Mouse (Mus musculus): ENCODE measurements at regions not wholly inside any gene's neighbourhood (a gene's known extent, or its start where the extent isn't known, plus 50 kb on each side); places are given as distances from the start of the nearest gene placed in this dataset.
"Not testable (repeated sequence)": the region's sequence is repeated elsewhere in the genome, so short reads cannot be mapped to it uniquely, and the experiment has no call there.

DNA sequence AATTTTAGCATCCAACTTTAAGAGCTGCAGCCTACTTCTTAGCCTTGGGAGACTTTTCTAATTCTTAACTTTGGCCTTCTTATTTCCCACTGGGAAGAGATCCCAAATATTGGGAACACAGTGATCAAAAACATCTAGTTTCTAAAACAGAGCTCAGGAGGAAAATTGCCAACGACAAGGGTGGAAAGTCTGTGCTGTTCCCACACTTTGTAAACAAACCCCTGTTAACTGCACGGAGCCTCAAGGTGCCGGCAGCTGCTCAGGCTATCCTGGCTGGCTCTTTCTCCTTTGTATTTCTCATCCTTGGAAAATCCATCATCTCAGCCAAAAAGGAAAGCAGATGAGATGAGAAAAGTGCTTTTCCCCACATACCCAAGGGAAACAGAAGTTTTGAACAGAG lies 84.9 kb downstream of the Impad1 start:
- DNase-seq (ENCODE audit: low spot score), result peak; percentile 77

DNA sequence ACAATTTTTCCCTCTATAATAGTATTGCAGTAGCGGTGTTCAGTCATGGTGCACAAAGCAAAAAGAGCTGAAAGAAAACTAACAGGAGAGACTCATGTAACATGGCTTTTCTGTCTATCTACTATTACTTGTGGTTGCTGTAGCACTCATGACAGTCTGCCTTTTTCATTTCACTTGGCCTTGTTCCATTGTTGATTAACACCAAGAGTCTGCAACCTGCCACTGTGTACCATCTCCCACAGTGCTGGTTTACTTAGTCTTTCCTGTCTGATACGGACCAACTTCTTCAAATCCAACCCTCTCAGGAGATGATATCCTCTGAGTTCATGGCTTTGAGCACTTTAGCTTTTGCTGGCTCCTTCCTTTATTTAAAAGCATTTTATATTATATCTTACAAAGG lies 94.1 kb downstream of the Impad1 start:
- no peak for DNase-seq (ENCODE audit: low spot score)

DNA sequence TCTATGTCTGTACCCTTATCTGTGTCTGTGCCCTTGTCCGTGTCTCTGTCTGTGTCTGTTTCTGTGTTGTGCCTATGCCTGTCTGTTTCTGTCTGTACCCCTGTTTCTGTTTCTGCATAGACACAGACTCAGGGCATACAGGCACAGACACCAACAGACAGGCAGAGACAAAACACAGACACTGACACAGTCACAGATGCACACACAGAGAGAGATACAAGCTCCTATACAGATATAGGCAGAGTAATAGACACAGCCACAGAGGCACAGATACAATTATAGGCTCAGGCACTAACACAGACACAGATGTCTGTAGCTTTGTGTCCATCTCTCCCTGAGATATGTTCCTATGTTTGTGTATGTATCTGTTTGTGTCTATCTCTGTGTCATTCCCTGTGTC lies 97.7 kb downstream of the Impad1 start:
- DNase-seq (ENCODE audit: low spot score), result no peak

DNA sequence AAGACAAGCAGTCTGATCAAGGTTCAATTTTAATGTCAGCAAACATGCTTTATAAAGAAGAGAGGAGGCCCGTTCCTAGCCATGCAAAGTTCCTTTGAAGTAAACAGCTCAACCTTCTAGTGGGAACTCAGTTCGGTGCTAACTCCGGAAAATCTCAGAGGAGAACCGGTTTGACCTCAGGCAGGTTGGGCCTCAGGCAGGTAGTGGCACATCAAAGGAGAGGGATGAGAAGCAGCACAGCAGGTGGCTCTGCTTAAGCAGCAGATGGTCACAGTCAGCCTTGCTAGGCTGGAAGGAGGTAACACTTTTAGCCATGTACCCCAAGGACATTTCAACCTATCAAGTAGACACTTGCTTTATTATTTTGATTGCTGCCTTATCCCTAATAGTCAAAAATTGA lies 106.2 kb downstream of the Impad1 start:
- no peak for DNase-seq (ENCODE audit: low spot score)

DNA sequence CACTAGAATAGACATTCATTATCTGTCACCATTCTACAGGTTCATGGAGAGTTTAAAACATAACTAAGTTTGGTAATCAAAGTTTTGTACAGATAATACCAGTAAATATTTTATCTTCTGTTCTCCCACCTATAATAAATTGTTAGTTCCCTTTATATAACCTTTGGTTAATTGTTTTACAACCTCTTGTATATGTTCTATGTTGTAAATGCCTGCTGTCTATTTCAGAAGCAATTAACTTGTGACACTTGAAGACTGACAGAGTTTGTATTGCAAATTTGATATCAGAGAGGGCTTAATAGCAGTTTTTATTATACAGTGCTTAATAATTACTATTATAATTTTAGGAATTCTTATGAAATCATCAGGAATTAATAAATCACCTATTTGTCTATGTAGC lies 118.5 kb downstream of the Impad1 start:
- DNase-seq (ENCODE audit: low spot score), result no peak

DNA sequence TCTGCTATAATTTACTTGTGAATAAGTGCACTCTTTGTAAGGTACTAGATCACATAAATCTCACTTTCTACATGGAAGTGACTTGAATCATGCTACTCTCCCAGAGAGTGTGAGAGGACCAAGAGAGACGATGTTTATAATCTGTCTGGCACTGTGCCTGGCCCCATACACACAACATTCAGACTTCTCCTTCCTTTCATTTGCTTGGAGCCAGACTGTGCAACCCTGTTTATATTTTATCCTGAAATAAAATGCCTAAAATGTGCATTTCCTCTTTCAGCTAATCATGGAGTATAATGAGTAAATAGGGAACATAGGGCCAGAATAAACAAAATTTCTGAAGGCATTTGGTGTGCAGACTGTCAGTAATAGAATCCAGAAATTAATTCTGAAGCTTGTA lies 142.9 kb downstream of the Impad1 start:
- DNase-seq (ENCODE audit: low spot score), result no peak

DNA sequence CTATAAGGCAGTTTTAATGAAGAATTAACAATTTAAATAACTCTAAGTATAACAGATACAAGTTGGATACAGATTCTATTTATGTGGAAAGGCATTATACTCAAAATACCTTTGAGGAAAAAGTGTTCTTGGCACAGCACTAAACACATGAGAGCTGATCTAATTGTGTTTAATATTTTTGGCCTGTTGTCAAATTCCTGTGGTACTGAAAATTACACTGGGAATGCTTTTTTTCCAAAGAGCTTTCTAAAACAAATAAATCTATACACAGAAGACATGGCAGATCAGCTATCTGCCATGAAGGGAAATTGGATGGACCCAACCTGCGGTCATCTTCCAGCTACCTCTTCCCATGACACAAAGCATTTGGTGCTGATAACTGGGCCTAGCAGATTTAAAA lies 147.9 kb downstream of the Impad1 start:
- no peak for DNase-seq (ENCODE audit: low spot score)

DNA sequence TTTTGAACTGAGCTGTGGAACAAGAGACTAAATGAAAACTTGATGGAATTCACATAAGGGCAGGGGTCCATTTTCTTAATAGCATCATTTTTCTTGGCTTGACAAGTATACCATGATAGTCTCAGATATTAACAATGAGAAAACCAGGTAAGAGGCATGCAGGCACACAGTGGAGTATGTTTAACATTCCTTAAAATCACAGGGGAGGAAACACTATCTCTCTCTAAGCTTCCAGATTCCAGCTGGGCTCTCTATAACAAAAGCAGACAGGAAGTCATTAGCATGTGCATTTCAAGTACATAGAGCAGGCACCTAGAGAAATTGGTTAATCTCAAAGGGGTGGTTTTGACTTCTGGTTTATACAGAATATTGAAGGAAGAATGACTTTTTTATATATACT lies 156.9 kb downstream of the Impad1 start:
- DNase-seq (ENCODE audit: low spot score), result no peak

DNA sequence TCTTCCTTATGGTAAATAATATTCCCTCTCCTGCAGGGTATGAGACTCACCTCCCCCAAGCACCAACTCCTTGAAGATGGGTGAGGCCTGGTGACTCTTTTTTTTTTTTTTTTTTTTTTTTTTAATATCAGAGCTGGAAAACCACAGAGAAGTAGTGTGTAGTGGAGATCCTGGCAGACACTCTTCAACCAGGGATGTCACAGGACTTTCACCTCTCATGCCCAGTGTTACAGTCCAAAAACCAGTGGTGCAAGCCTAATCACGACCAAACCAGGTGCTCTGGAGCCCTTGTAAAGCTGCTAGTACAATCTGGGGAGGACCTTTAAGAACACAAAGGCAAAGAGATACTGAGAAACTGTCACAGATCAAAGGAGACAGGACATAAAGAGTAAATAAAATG lies 157.3 kb downstream of the Impad1 start:
- no peak for DNase-seq (ENCODE audit: low spot score)

DNA sequence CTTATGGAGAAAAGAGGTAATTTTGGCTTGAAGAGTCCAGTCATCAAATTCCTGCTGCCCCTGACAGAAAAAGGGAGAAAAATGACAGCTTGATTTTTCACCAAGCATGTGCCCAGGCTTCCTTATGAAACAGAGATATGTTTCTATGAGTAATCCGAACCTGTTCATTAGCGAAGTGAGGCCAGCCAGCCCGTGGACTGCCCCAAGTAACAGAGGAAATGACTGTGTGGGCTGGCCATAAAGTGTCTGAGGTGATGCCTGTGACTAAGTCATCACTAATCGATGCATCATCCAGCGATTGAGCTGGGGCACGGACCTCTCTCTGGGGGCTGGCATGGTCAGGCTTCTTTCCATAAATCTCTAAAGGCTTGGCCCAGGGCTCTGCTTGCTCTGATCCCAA lies 157.8 kb downstream of the Impad1 start:
- no peak for DNase-seq (ENCODE audit: low spot score)

DNA sequence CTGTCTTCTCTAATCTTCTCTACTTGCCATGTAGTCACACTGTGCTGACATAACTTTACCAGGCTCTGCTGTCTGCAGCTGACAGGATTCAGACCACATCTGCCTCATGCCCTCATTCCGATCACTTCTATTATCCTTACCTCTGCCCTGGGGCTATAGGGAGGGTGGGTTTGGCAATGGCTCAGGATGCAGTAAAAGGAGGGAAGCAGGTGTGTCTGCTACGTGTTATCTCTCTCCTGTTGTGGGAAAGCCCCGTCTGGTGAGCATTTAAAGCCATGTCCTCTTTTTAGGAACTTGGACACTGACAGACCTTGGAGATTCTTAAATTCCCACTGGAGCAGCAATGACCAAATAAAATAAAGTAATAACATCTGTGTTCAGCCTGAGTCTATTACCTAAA lies 158.5 kb downstream of the Impad1 start:
- DNase-seq (ENCODE audit: low spot score), result peak; percentile 6

DNA sequence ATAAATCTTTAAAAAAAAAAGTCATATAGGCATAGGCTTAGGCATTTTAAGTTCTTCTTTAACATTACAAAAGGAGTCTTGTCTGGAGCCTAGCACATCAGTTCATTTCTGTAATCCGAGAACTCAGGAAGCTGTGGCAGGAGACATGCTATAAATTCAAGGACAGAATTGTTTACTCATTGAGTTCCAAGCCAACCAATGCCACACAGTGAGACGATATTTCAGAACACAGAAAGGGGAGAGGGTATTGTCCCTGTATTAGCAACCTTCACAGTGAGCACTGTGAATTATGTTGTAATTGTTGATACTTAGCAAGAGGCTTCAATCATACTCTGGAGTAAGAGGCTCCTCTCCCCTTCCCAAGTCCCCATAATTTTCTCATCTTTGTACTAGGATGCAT lies 162.4 kb downstream of the Impad1 start:
- DNase-seq (ENCODE audit: low spot score), result no peak

DNA sequence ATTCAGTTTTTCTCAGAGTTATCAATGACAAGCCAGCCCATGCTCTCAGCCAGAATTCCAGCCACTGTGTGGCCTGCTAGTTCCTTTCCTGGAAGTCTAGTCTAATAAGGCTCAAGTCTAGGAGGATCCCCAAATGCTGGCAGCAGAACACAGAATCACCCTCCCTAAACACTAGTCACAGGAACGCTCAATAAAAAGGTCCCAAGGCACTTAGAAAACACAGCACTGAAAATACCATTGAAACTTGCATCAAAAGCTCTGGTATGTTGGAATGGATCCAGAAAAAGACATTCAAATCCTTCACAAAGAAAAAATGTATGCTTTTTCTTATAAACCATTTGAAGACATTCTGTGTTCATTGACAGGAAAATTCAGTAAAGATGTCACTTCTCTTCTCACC lies 163.9 kb downstream of the Impad1 start:
- DNase-seq (ENCODE audit: low spot score), result no peak

DNA sequence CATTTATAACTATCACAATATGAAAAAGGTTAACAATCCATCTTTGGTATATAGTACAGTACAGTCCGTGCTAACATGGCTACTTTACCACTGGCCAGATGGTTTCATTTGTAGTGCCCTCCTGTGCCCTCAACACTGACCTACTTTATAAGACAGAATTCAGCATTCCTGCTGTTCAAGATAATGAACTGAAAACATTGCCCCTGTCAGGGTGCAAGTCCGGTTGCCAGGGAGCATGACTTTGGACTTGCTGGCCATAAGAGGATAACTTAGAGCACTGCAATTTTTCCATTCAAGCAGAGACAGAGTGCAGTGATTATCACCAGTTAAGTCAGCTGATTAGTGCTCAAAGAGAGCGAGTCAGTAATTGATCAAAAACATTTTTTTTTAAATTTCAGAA lies 169.3 kb downstream of the Impad1 start:
- DNase-seq (ENCODE audit: low spot score), result no peak

DNA sequence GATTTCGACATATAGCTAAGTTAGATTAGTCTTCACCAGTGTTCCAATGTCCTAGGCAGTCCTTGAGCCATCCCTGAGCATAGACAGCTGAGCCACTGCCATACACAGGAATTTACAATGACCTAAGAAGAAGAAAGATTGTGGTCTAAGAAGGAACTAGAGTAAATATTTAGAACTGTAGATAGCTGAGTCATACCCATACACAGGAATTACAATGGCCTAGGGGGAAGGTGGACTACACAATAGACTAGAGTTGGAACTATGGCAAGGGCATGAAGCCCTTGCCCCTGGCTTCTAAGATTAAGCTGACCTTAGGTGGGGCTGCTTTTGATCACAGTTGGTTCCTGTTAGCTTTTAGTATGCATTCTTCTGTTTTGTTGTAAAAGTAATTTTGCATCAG lies 173.0 kb downstream of the Impad1 start:
- not testable (repeated sequence) for DNase-seq (ENCODE audit: low spot score)

DNA sequence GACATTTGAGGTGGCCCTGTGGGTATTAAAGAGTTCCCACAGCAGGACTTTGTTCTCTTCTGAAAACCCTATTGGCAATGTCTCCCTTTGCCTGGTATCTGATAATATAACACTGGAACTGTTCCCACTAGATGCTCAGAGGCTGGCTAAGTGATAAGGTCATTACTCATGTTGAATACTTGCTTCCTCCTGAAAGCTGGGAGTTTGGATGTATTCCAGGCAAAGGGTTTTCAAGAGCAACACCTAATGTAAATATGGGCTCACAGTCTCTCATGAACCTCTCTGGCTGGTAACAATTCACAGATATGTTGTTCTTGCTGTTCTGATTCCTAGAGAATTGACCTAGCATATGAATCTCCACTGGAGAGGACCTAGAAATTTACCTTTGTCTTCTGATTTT lies 178.6 kb downstream of the Impad1 start:
- no peak for DNase-seq (ENCODE audit: low spot score)

Measured in gastrocnemius, adult 18-20 months (tissue).